Mouse (Mus musculus) kidney, embryonic 16.5 days (tissue): ENCODE measurements around the gene Trrap. TPM values are rescaled to one million over a fixed set of nuclear protein-coding genes. Genes with fewer than 3 reads are reported as not detected.

Source experiments
- ATAC-seq: fragments of 200-750 bp; cut with Nextera tagmentation; 2 replicates; pipeline ENCODE4 v1.8.0; 2017; ENCODE audit warnings: moderate TSS enrichment; ENCODE audit not compliant: low FRiP score, low TSS enrichment
- H3K27ac ChIP-seq: fragments of 300-500 bp; sonication (generic); 2 replicates; pipeline ENCODE4 v1.5.1; 2014; ENCODE audit warnings: low read length
- H3K27me3 ChIP-seq: fragments of 300-500 bp; sonication (generic); 2 replicates; pipeline ENCODE4 v1.6.1; 2014; ENCODE audit warnings: low read length, control low read depth, mixed read lengths; ENCODE audit not compliant: insufficient read depth
- H3K36me3 ChIP-seq: fragments of 300-500 bp; sonication (generic); 2 replicates; pipeline ENCODE4 v1.6.1; 2014; ENCODE audit warnings: low read length, control low read depth, mixed read lengths; ENCODE audit not compliant: insufficient read depth
- H3K4me1 ChIP-seq: fragments of 300-500 bp; sonication (generic); 2 replicates; pipeline ENCODE4 v1.6.1; 2014; ENCODE audit warnings: low read length, control low read depth, mixed read lengths; ENCODE audit not compliant: insufficient read depth
- H3K4me2 ChIP-seq: fragments of 300-500 bp; sonication (generic); replicated peaks from 2 replicates; pipeline ENCODE4 v1.6.1; 2014; ENCODE audit warnings: low read depth, low read length
- H3K4me3 ChIP-seq: fragments of 300-500 bp; sonication (generic); 2 replicates; pipeline ENCODE4 v1.5.1; 2014; ENCODE audit warnings: mild to moderate bottlenecking, low read length
- H3K9ac ChIP-seq: fragments of 300-500 bp; sonication (generic); replicated peaks from 2 replicates; pipeline ENCODE4 v1.6.1; 2014; ENCODE audit warnings: low read length
- H3K9me3 ChIP-seq: fragments of 300-500 bp; sonication (generic); 2 replicates; pipeline ENCODE4 v1.6.1; 2016; ENCODE audit warnings: low read length, control low read depth
- WGBS: fragments of 180-500 bp; shearing (Covaris S2); extraction: QIAGEN DNeasy Blood & Tissue Kit; methylation state at CpG from one replicate; pipeline ENCODE4 v1.1.7; 2014; 5-methylcytosine and 5-hydroxymethylcytosine counted together
- polyA plus RNA-seq: library from polyadenylated mRNA; unstranded; fragments of >200 nt; fragmentation: Nextera tagmentation; extraction: Ambion mirVana; gene quantifications from 2 replicates; pipeline ENCODE4 v1.2.1, GENCODE M21; 2015

The Trrap gene
- polyA plus RNA-seq, 1 experiment from 2014 or later, result 69.8 TPM

DNA sequence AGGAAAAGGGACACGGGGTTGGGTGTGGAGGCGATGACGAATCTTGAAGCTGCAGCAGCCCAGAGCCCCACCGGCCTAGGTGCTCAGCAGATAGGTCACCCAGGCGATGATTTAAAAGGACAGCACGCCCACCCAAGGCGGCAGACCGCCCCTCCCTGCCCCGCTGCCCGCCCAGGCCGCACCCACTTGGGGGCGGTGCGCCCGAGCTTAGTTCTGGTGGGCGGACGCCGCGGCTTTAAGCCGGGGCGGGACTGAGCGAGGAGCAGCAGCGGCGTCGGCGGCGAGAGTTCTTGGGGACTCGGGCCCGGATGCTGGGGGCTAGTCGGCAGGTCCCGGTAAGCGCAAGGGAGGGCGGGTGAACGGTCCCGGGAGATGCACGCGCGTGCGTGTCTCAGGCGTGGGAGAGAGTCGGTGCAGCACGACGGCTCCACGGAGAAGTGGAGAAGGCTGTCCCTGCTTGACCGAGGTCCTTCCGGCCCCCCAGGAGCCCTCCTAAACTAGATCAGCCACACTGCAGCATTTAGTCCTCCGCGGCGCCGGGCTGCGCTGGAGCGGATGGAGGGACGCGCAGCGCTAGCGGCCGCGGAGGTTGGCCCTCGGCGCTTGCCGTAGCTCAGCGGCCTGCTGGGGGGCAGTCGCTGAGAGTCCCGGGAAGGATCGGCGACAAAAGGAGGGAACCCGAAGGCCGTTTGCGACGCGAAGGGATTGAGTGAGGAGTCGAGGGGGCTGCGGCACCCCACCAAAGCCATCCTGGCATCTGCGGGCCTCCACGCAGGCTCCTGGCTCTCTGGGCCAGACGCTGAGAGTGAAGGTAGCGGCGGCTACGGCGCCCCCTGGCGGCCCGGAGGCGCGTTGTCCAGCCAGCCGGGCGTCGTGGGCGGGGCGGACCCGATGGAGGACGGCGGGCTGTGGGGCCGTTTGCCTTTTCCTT, 644 bp downstream of the Trrap start:
- Histone ChIP-seq H3K4me1 (peaks cover 11% of the 10 kb centered on the region), H3K4me3 (peak overlapping the region; percentile 80), H3K27me3 (no peaks in the 10 kb centered on the region), H3K27ac (peak overlapping the region; percentile 94), H3K9me3 (no peaks in the 10 kb centered on the region), H3K4me2 (peak overlapping the region; percentile 84), H3K9ac (peak overlapping the region; percentile 97), H3K36me3 (peaks cover 18% of the 10 kb centered on the region)
- 0% methylated on average over 90 of the region's 92 CpGs for WGBS
- peak; percentile 94 for ATAC-seq

DNA sequence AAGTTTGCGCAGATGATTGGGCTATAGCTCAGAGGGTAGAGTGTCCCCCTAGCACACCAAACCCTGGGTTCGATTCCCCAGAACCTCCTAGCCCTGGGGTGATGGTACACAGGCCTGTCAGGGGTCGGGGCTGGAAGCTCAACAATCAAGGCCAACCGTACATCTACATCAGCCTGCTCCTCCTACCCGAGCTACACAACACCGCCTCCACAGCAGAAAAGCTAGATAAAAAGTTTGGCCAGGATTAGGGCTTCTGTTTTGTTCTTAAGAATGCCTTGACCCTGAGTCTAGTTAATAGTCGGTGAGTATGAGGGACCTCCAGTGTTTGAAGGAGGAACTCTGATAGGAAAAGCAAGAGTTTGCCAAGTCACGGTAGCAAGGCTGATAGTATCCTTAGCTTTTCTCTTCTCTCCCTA, 1.5 kb downstream of the Trrap start:
- Histone ChIP-seq H3K27me3 (no peaks in the 10 kb centered on the region), H3K4me1 (peaks cover 11% of the 10 kb centered on the region), H3K36me3 (peaks cover 26% of the 10 kb centered on the region), H3K4me2 (peak overlapping the region; percentile 84), H3K4me3 (peak overlapping the region; percentile 80), H3K27ac (peak overlapping the region; percentile 94), H3K9ac (peak overlapping the region; percentile 97), H3K9me3 (no peaks in the 10 kb centered on the region)
- 0 out of 2 replicates have a peak, but pooled peaks have one; percentile 9 for ATAC-seq
- 17% methylated on average over 8 of the region's 8 CpGs for WGBS

DNA sequence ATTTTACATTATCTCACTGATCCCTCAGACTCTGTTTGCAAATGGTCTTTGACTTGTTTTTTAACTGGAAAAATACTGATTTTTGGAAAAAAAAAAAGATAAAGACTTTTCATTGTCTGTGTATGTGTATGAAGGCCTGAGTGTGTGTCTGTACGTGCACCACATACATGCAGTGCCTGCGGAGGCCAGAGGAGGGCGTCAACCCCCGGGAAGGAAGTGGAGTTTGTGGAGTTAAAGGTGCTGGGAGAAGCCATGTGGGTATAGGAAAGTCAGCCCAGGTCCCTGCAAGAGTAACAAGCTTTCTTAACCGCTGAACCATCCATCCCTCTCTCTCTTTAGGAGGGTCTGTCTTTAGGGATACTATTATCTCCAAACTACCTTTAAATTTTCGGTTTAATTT, 5.7 kb downstream of the Trrap start:
- H3K4me1 ChIP-seq, result peaks cover 11% of the 10 kb centered on the region

DNA sequence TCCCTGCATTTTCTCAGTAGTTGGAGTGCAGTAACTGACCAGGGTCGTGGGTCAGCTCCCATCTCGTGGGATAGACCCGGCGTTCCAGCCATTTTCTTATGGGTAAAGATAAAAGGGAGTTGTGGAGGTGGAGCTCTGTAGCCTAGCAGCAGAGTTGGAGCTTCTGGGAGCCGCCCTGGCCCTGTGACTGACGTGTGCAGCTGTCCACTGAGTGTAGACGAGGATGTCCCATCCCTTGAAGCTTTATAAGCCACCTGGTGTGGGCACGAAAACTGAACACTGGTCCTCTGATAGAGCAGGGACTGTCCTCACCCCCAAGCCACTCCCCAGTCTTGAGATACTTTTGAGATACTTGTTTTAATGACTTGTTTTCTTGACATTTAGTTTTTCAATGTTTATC, 13.1 kb downstream of the Trrap start:
- Histone ChIP-seq H3K36me3 (peaks cover 85% of the 10 kb centered on the region), H3K4me3 (no peak overlapping the region), H3K27me3 (no peaks in the 10 kb centered on the region), H3K4me1 (no peaks in the 10 kb centered on the region), H3K27ac (no peak overlapping the region), H3K9me3 (no peaks in the 10 kb centered on the region), H3K9ac (no peak overlapping the region), H3K4me2 (no peak overlapping the region)
- ATAC-seq, result no peak
- 56% methylated on average over 8 of the region's 8 CpGs for WGBS

More for the DNA sequence above, 5.7 kb downstream of the Trrap start:
- Histone ChIP-seq H3K4me3 (no peak overlapping the region), H3K9me3 (no peaks in the 10 kb centered on the region), H3K4me2 (no peak overlapping the region), H3K9ac (no peak overlapping the region), H3K27ac (no peak overlapping the region), H3K36me3 (peaks cover 57% of the 10 kb centered on the region), H3K27me3 (no peaks in the 10 kb centered on the region)
- WGBS, result 94% methylated on average over 6 of the region's 6 CpGs
- no peak for ATAC-seq

DNA sequence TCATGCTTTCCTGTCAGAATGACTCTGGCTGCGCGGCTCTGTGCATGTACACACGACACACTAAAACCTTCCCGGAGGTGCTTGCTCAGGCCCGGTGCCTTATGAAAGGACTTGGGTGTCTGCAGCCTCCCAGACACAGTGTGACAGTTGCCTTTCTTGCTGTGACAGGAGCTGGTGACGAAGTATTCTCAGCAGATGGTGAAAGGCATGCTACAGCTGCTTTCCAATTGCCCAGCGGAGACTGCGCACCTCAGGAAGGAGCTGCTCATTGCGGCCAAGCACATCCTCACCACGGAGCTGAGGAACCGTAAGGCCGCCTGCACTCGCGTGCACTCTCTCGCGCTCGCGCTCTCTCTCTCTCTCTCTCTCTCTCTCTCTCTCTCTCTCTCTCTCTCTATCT, 18.9 kb downstream of the Trrap start:
- WGBS, result 98% methylated on average over 18 of the region's 18 CpGs

DNA sequence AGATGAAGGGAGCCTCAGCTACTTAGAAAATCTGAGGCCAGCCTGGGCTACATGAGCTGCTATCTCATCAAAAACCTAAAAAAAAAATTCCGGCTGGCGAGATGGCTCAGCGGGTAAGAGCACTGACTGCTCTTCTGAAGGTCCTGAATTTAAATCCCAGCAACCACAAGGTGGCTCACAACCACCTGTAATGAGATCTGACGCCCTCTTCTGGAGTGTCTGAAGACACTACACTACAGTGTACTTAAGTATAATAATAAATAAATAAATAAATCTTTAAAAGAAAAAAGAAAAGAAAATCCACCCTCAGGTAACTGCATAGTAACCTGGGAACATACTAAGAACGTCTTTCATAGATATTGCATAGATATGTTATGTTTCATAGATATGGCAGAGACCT, 25.8 kb downstream of the Trrap start:
- no peaks in the 10 kb centered on the region for H3K4me1 ChIP-seq
- ATAC-seq, result no peak

More for the DNA sequence above, 18.9 kb downstream of the Trrap start:
- H3K9ac ChIP-seq, result no peak overlapping the region
- H3K4me1 ChIP-seq, result no peaks in the 10 kb centered on the region
- no peak for ATAC-seq
- no peaks in the 10 kb centered on the region for H3K9me3 ChIP-seq
- H3K4me3 ChIP-seq, result no peak overlapping the region
- no peak overlapping the region for H3K27ac ChIP-seq
- H3K27me3 ChIP-seq, result no peaks in the 10 kb centered on the region
- peaks cover 94% of the 10 kb centered on the region for H3K36me3 ChIP-seq
- H3K4me2 ChIP-seq, result no peak overlapping the region

DNA sequence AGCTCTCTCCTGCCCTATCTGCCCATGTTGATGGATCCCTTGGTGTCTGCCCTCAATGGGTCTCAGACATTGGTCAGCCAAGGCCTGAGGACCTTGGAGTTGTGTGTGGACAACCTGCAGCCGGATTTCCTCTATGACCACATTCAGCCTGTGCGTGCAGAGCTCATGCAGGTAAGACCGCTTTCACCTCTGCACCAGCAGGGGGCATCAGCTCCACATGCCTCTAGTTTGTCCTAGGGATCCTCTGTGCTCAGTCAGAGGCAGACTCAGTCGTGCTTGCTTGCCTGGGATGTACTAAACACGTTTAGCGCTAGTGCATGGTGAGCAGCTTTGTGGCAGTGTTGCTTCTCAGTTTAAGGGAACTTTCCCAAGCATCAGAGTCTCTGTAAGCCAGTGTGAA, 27.2 kb downstream of the Trrap start:
- WGBS, result 78% methylated on average over 6 of the region's 6 CpGs
- no peaks in the 10 kb centered on the region for H3K9me3 ChIP-seq
- H3K9ac ChIP-seq, result no peak overlapping the region
- H3K27me3 ChIP-seq, result no peaks in the 10 kb centered on the region
- no peak overlapping the region for H3K27ac ChIP-seq
- no peak overlapping the region for H3K4me2 ChIP-seq
- H3K4me1 ChIP-seq, result no peaks in the 10 kb centered on the region
- H3K4me3 ChIP-seq, result no peak overlapping the region
- ATAC-seq, result 0 out of 2 replicates have a peak, but pooled peaks have one; percentile 31
- H3K36me3 ChIP-seq, result peaks cover 92% of the 10 kb centered on the region

More for the DNA sequence above, 25.8 kb downstream of the Trrap start:
- Histone ChIP-seq H3K9ac (no peak overlapping the region), H3K4me3 (no peak overlapping the region), H3K27me3 (no peaks in the 10 kb centered on the region), H3K9me3 (no peaks in the 10 kb centered on the region), H3K27ac (no peak overlapping the region), H3K4me2 (no peak overlapping the region), H3K36me3 (peaks cover 93% of the 10 kb centered on the region)
- WGBS, result 86% methylated on average over 5 of the region's 5 CpGs

DNA sequence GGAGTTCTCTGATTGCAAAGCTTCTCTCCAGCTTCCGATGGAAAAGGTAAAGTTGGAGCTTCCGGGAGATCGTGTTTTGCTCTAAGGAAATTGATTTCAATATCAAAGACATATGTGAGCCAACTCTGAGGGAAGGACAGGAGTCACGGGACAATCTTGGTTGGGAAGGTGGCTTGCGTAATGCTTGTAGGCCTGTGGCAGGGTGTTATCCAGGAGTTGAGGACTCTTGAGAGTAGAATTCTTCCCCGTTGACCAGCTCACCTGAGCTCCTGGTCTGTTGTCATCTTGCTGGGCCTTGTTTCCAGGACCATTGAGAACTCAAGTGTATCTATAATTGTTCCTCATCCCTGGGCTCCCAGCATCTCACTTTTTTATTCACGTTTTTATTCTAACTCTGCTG, 29.6 kb downstream of the Trrap start:
- Histone ChIP-seq H3K4me2 (no peak overlapping the region), H3K4me3 (no peak overlapping the region), H3K36me3 (peaks cover 91% of the 10 kb centered on the region), H3K4me1 (no peaks in the 10 kb centered on the region), H3K27ac (no peak overlapping the region), H3K9me3 (no peaks in the 10 kb centered on the region), H3K27me3 (no peaks in the 10 kb centered on the region), H3K9ac (no peak overlapping the region)
- no peak for ATAC-seq
- WGBS, result 95% methylated on average over 7 of the region's 7 CpGs

DNA sequence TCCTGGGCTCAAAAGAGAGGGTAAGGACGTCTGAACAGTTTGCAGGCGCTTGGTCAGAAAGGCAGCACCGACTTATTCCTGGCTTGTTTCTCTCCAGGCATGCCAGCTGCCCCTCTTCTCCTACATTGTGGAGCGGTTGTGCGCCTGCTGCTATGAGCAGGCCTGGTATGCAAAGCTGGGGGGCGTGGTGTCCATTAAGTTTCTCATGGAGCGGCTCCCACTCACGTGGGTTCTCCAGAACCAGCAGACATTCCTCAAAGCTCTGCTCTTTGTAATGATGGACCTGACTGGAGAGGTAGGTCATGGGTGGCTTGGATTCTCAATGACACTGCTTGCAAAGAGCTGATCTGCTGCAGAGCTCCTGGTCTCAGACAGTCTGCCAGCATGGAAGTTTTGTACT, 35.5 kb downstream of the Trrap start:
- Histone ChIP-seq H3K36me3 (peaks cover 92% of the 10 kb centered on the region), H3K27ac (no peak overlapping the region), H3K4me2 (no peak overlapping the region), H3K9me3 (no peaks in the 10 kb centered on the region), H3K4me3 (no peak overlapping the region), H3K27me3 (no peaks in the 10 kb centered on the region), H3K4me1 (no peaks in the 10 kb centered on the region), H3K9ac (no peak overlapping the region)
- no peak for ATAC-seq
- WGBS, result 95% methylated on average over 8 of the region's 8 CpGs

DNA sequence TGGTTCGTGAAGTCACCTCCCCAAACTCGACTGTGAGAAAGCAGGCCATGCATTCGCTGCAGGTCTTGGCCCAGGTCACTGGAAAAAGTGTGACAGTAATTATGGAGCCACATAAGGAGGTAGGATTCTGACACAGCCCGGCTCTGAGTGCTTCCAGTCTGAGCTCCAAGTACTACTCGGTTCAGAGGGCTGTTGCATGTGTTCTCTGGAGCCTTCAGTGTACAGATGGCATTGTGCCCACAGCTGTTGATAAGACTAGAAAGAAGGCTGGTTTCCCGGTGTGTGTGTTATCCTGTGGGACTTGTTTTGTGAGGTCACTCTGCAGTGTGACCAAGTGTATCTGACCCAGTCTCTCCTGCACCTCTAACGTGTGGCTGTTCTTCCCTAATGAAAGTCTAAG, 36.6 kb downstream of the Trrap start:
- WGBS, result 92% methylated on average over 7 of the region's 7 CpGs
- ATAC-seq, result no peak
- Histone ChIP-seq H3K9me3 (no peaks in the 10 kb centered on the region), H3K4me3 (no peak overlapping the region), H3K27ac (no peak overlapping the region), H3K4me1 (no peaks in the 10 kb centered on the region), H3K36me3 (peaks cover 93% of the 10 kb centered on the region), H3K9ac (no peak overlapping the region), H3K27me3 (no peaks in the 10 kb centered on the region), H3K4me2 (no peak overlapping the region)
